Mouse (Mus musculus) E14TG2a.4 (cell line): ENCODE measurements around the gene Hmcn2.

Experiments
- CTCF ChIP-seq: conservative IDR thresholded peaks from 2 replicates; pipeline ENCODE4 v1.5.1; 2014; ENCODE audit warnings: low read length
- NANOG ChIP-seq: IDR thresholded peaks from 2 replicates; pipeline ENCODE4 v1.6.1; 2014; ENCODE audit warnings: borderline replicate concordance, low read length, mixed read lengths
- POU5F1 ChIP-seq: IDR thresholded peaks from 2 replicates; pipeline ENCODE4 v1.6.1; 2014; ENCODE audit warnings: low read length, borderline replicate concordance

DNA sequence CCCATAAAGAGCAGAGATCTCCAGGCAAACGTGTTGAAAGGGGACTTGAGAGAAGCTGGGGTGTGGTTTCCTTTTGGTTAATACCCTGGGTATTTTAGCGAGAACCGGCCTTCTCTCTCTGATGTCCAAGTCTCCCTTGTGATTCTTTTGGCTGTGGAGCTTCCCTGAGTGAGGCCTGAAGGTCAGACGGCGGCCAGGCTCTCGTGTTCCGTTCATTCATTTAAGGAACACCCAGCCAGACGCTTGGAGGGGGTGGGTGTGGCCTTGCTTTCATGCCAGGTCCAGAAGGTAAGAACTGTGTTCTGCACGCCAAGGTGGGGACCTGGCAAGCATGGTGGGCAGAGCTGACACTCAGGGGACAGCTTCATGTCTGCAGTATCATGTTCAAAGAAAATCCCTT lies 10.0 kb upstream of the Hmcn2 start:
- TF ChIP-seq CTCF (no peak), POU5F1 (no peak), NANOG (no peak)
